Mouse (Mus musculus) CH12.LX (cell line): ENCODE results near the gene Itih5.

Experiments used
- CHD2 ChIP-seq: IDR thresholded peaks from 2 replicates; pipeline ENCODE4 v1.6.1; 2011; ENCODE audit warnings: low read length, improper control_type of control experiment
- CTCF ChIP-seq, 2 experiments: IDR thresholded peaks in 1 of 2; conservative IDR thresholded peaks in 1 of 2; 2 replicates each; pipeline ENCODE4 v1.5.1; 2011 to 2012; ENCODE audit warnings: low read depth in 2 of 2, low read length in 2 of 2, improper control_type of control experiment in 1 of 2, inconsistent platforms in 1 of 2, mild to moderate bottlenecking in 1 of 2, moderate library complexity in 1 of 2
- HCFC1 ChIP-seq: IDR thresholded peaks from 2 replicates; pipeline ENCODE4 v1.6.1; 2012; ENCODE audit warnings: low read depth, mild to moderate bottlenecking, inconsistent platforms, low read length, improper control_type of control experiment
- JUN ChIP-seq: IDR thresholded peaks from 2 replicates; pipeline ENCODE4 v1.6.1; 2011; ENCODE audit warnings: low read depth, mild to moderate bottlenecking, low read length, improper control_type of control experiment, moderate library complexity; ENCODE audit not compliant: insufficient read depth
- MAFK ChIP-seq: IDR thresholded peaks from 2 replicates; pipeline ENCODE4 v1.6.1; 2011; ENCODE audit warnings: low read length, improper control_type of control experiment; ENCODE audit not compliant: insufficient replicate concordance
- MEF2A ChIP-seq: IDR thresholded peaks from 2 replicates; pipeline ENCODE4 v1.6.1; 2014; ENCODE audit warnings: low read depth, mild to moderate bottlenecking, inconsistent platforms, low read length, improper control_type of control experiment, borderline replicate concordance
- NELFE ChIP-seq: IDR thresholded peaks from 2 replicates; pipeline ENCODE4 v1.6.1; 2011; ENCODE audit warnings: low read depth, low read length, improper control_type of control experiment
- PAX5 ChIP-seq: IDR thresholded peaks from 2 replicates; pipeline ENCODE4 v1.6.1; 2012; ENCODE audit warnings: low read length, inconsistent platforms, mixed read lengths
- POLR2A ChIP-seq: IDR thresholded peaks from 2 replicates; pipeline ENCODE4 v1.6.1; 2011; ENCODE audit warnings: low read depth, mild to moderate bottlenecking, improper control_type of control experiment, low read length
- UBTF ChIP-seq: IDR thresholded peaks from 2 replicates; pipeline ENCODE4 v1.6.1; 2012; ENCODE audit warnings: low read depth, mild to moderate bottlenecking, inconsistent platforms, low read length, improper control_type of control experiment, moderate library complexity
- USF2 ChIP-seq: conservative IDR thresholded peaks from 2 replicates; pipeline ENCODE4 v1.6.1; 2011; ENCODE audit warnings: low read depth, low read length, improper control_type of control experiment

GRCm38 (mm10) chr2:10283686-10284085 is 130.3 kb downstream of the Itih5 start:
- TF ChIP-seq CTCF (conservative IDR thresholded peaks at IDR 0.05 in 1 of 2, IDR thresholded peaks at IDR 0.05 in 1 of 2; ENCODE audit: low read depth in 2 of 2, low read length in 2 of 2) (no peak), POLR2A (no peak), MAFK (no peak), MEF2A (no peak), CHD2 (no peak), HCFC1 (no peak), UBTF (no peak), USF2 (no peak), JUN (no peak), PAX5 (no peak), NELFE (no peak)
